Mouse (Mus musculus): ENCODE data around the gene Spns3. TPM values are rescaled to one million over a fixed set of nuclear protein-coding genes. Genes with fewer than 3 reads are reported as not detected.

Gene Spns3
- polyA plus RNA-seq, 1 experiment from 2014 or later, result 0.98 TPM

DNA sequence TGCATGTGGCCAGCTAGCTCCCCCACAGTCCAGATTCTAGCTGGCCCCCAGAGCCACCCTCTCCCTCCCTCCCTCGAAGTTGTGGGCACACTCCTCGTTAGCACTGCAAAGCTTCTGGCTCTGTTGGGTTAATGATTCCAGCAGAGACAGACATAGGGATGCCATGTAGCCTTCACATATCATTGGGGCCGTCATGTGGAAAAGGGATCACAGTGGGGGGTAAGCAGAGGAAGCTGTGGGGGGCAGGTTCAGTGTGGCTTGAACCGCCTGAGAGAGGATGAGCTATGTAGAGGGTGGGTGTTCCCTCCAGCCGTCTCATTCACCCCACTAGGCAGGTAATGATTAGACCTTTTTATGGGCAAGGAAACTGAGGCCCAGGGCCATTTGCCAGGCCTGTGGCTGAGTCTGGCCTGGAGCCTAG is 46.8 kb downstream of the Spns3 start:
- Histone ChIP-seq H3K9ac (no peak overlapping the region), H3K4me3 (replicated peaks) (no peak overlapping the region), H3K27me3 (replicated peaks) (no peaks in the 10 kb centered on the region), H3K4me2 (no peak overlapping the region), H3K36me3 (no peaks in the 10 kb centered on the region), H3K9me3 (no peaks in the 10 kb centered on the region), H3K4me1 (peaks cover 6% of the 10 kb centered on the region; the same call in 1 of the 2 replicates), H3K27ac (no peak overlapping the region)
- no peak for ATAC-seq (ENCODE audit: insufficient read depth, low FRiP score, low read depth)
- 54% methylated on average over 5 of the region's 5 CpGs for WGBS

DNA sequence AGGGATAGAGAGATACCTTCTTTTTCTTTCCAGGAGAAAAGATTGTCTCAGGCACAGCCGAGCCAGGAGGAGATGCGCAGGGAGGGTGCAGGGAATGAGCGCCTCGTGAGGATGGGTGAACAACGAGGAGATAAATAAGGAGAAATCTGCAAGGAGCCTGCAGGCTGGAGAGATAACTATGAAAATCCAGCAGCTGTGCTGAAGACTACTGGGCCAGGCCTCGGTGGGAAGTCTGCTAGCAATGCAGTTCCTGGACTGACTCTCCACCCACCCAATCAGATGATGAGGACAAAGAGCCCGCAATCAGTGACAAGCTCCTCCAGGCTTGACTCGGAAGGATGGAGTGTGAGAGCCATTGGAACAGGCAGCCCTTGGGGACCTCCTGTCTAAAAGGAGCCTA is 48.1 kb downstream of the Spns3 start:
- no peak overlapping the region for H3K4me2 ChIP-seq
- no peak overlapping the region for H3K27ac ChIP-seq
- no peak overlapping the region for H3K9ac ChIP-seq
- no peaks in the 10 kb centered on the region for H3K9me3 ChIP-seq
- no peak for ATAC-seq (ENCODE audit: insufficient read depth, low FRiP score, low read depth)
- H3K27me3 ChIP-seq (replicated peaks), result no peaks in the 10 kb centered on the region
- no peak overlapping the region for H3K4me3 ChIP-seq (replicated peaks)
- whole genome bisulfite sequencing, result 35% methylated on average over 8 of the region's 8 CpGs
- H3K4me1 ChIP-seq, result peaks cover 6% of the 10 kb centered on the region; the same call in 1 of the 2 replicates
- H3K36me3 ChIP-seq, result no peaks in the 10 kb centered on the region

DNA sequence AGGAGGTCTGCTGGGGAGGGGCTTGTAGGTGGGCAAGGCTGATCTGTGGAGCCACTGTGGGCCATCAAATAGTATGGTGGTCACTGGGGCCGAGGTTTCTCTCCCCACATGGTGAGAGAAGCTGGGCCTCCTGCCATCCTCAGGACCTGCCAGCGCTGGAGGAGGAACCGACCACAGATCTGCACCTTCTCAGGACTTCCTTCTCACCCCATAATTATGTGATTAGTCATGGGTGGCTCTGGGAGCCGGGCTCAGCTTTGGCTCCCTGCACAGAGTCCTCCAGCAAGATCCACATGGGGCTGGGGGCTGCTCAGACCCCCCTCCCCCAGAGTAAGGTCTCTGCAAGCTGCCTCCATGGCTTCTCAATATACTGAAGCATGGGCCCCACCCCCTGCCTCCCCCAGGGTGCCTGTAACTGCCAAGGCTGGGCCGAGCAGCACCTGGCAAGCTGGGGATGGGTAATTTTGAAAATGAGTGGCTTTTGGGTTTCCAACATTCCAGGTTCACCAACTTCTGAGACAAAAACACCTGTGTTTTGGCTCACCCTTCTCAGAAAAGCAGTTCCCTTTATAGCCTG is 48.8 kb downstream of the Spns3 start:
- Histone ChIP-seq H3K27ac (no peak overlapping the region), H3K4me3 (replicated peaks) (no peak overlapping the region), H3K4me2 (no peak overlapping the region), H3K36me3 (no peaks in the 10 kb centered on the region), H3K9ac (no peak overlapping the region), H3K9me3 (no peaks in the 10 kb centered on the region), H3K27me3 (replicated peaks) (no peaks in the 10 kb centered on the region), H3K4me1 (peaks cover 6% of the 10 kb centered on the region; the same call in 1 of the 2 replicates)
- ATAC-seq (ENCODE audit: insufficient read depth, low FRiP score, low read depth), result no peak
- 30% methylated on average over 5 of the region's 5 CpGs for WGBS

DNA sequence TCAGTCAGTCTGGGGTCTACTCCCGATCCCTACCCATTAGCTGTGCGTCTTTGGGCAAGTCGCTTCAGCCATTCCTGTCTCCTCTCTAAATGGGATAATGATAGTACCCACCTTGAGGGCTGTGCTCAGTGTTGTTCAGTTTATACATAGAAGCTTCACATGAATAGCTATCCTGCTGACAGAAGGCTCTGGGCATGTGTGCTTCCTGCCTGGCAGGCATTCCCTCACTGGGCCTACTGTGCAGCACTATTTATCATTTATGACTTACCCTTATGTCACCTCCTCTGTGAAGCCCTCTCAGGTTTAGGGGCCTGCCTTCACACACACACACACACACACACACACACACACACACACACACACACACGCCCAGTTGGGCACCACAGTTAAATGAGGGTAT is 50.2 kb downstream of the Spns3 start:
- Histone ChIP-seq H3K9me3 (no peaks in the 10 kb centered on the region), H3K36me3 (no peaks in the 10 kb centered on the region), H3K27me3 (replicated peaks) (no peaks in the 10 kb centered on the region), H3K4me2 (no peak overlapping the region), H3K4me1 (peaks cover 6% of the 10 kb centered on the region; the same call in 1 of the 2 replicates), H3K9ac (no peak overlapping the region), H3K27ac (no peak overlapping the region), H3K4me3 (replicated peaks) (no peak overlapping the region)
- 93% methylated on average over 4 of the region's 4 CpGs for WGBS
- no peak for ATAC-seq (ENCODE audit: insufficient read depth, low FRiP score, low read depth)

DNA sequence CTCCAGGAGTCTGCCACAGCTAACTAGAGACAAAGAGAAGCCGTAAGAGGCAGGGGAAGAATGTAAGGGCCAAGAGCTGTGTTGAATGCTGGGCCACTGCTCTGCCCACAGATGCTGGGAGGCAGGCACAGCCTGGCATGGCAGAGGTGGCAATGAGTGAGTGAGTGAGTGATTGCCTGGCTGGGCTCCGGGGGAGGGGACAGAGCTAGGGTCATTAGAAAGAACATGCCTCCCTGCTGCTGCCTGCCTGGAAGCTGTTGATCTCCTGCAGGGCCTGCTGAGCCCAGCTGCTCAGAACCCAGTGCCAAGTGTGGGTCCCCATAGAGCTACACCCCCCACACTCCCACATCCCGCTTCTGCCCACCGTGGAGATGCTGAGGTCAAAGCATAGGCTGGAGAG is 52.9 kb downstream of the Spns3 start:
- no peaks in the 10 kb centered on the region for H3K36me3 ChIP-seq
- H3K9me3 ChIP-seq, result no peaks in the 10 kb centered on the region
- H3K4me2 ChIP-seq, result no peak overlapping the region
- H3K4me1 ChIP-seq, result 0 out of 2 replicates have a peak, but pooled peaks cover 3% of the 10 kb centered on the region
- H3K27me3 ChIP-seq (replicated peaks), result no peaks in the 10 kb centered on the region
- ATAC-seq (ENCODE audit: insufficient read depth, low FRiP score, low read depth), result no peak
- H3K27ac ChIP-seq, result no peak overlapping the region
- H3K9ac ChIP-seq, result no peak overlapping the region
- WGBS, result 26% methylated on average over 4 of the region's 4 CpGs
- no peak overlapping the region for H3K4me3 ChIP-seq (replicated peaks)

DNA sequence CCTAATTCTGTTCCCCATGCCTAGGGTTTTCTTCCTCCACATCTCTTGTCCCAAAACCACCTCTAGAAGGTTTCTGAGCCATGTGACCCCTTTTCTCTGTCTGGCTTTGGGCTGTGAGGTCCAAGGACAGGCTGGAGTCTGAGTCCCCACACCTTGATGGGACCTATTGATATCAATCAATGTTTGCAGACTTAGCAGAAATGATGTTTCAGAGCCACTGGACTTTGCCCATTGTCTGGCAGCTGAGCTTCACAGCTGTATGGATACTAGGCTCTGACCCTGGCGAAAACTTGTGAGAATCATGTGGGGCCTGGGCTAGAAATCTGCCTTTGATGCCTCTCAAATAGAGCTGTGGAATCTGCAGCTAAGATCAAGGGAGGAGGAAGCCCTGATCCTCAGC is 53.5 kb downstream of the Spns3 start:
- Histone ChIP-seq H3K9ac (no peak overlapping the region), H3K27ac (no peak overlapping the region), H3K4me3 (replicated peaks) (no peak overlapping the region), H3K9me3 (no peaks in the 10 kb centered on the region), H3K4me2 (no peak overlapping the region), H3K36me3 (no peaks in the 10 kb centered on the region), H3K27me3 (replicated peaks) (no peaks in the 10 kb centered on the region), H3K4me1 (0 out of 2 replicates have a peak, but pooled peaks cover 2% of the 10 kb centered on the region)
- ATAC-seq (ENCODE audit: insufficient read depth, low FRiP score, low read depth), result no peak
- 39% methylated on average over 1 of the region's 1 CpGs for WGBS

DNA sequence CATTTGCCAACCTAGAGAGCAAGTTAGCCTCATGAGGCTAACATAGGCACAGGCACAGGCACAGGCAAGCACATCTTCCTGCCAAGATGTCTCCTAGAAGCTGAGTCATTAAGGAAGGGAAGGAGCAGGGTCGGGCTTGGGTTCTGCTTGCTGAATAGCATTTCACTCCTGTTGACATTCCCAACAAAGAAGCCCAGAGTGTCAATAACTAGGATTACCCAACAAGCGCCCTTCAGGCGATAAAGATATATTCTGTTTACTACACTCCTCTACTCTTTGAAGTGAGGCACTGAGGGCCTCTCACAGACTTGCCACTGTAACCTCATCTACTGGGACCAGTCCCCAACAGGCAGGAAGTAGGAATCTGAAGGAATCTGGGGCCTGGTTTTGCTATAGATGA is 54.2 kb downstream of the Spns3 start:
- 53% methylated on average over 3 of the region's 3 CpGs for WGBS
- Histone ChIP-seq H3K9me3 (no peaks in the 10 kb centered on the region), H3K27ac (no peak overlapping the region), H3K9ac (no peak overlapping the region), H3K27me3 (replicated peaks) (no peaks in the 10 kb centered on the region), H3K4me1 (no peaks in the 10 kb centered on the region), H3K4me3 (replicated peaks) (no peak overlapping the region), H3K36me3 (no peaks in the 10 kb centered on the region), H3K4me2 (no peak overlapping the region)
- ATAC-seq (ENCODE audit: insufficient read depth, low FRiP score, low read depth), result no peak

DNA sequence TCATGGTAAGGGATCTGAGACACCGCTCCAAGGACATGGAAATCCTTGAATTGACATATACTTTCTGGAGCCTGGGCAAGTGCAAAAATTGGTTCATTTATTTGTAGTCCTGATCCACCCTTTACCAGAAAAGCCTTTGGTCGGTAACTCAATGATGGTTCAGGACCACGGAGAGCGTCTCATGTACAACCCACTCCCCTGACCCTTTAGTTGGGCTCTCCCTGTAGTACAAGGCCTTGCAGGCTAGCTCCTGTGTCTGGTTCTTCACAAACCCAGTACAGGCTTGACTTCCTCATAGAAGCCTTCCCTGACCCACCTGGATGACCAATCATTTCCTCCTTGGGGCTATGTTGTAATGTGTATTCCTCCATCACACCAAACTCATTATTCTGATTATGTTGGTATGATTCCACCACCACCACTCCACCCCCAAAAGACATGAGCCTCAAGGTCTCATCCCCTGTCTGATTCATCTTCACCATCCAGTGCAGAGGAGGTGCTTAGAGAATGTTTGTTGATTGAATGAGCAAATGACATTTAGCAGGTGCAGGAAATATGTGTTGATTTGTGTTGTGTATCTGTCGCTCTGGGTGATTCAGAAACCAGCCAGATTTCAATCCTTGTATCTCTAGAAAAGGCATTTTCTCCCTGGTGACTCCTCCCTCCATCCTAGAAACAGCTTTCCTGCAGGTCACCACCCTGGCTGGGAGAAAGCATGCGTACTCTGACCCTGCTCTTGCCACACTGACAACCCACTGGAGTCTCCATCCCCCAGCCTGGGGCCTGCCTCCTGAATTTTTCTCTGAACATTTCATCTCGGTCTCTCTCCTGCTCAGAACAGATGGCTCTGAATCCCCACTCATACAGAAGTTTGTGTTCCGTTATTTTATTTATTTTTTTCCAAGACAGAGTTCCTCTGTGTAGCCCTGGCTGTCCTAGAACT is 56.0 kb downstream of the Spns3 start:
- Histone ChIP-seq H3K36me3 (no peaks in the 10 kb centered on the region), H3K4me2 (no peak overlapping the region), H3K4me1 (peaks cover 2% of the 10 kb centered on the region), H3K4me3 (replicated peaks) (no peak overlapping the region), H3K27me3 (replicated peaks) (peaks cover under 1% of the 10 kb centered on the region; the same call in 1 of the 2 replicates), H3K9ac (no peak overlapping the region), H3K27ac (no peak overlapping the region), H3K9me3 (no peaks in the 10 kb centered on the region)
- no peak for ATAC-seq (ENCODE audit: insufficient read depth, low FRiP score, low read depth)
- 51% methylated on average over 8 of the region's 8 CpGs for whole genome bisulfite sequencing

DNA sequence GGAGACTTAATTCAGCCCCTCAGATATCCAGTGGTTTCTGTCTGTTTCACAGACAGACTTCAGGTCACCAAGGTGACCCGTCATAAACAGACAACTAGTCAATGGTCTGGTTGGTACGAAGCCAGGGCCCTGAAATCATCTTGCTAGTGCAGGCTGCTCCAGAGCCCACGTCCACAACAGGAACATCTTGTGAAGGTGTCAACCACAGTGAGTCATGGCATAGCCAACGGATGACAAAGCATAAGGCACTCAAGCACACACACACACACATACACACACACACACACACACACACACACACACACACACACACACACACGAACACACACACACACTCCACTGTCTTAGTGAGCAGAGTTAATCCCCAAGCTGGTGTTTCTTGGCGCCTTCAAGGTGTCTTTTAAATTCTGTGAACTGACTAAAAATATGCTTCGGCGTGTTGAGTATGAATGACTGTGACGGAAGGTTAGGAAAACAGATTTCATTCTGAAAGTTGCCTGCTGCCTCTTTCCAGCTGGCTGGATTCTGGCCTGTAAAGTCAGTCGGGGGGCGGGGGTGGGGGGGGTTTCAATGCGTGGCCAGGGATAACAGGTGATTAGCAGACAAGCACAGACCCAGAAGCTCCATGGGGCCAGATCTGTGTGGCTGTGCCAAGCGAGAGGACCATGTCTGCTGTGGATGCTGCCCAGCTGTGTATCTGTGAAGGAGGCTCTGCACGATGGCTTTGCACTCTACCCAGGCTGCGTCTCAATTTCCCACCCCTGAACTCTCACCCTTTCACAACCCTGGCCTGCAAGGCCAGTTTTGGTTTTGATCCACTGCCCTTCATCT is 59.0 kb downstream of the Spns3 start:
- Histone ChIP-seq H3K36me3 (no peaks in the 10 kb centered on the region), H3K27ac (no peak overlapping the region), H3K4me1 (peaks cover 11% of the 10 kb centered on the region), H3K27me3 (replicated peaks) (peaks cover 20% of the 10 kb centered on the region), H3K9me3 (no peaks in the 10 kb centered on the region), H3K4me2 (no peak overlapping the region), H3K9ac (no peak overlapping the region), H3K4me3 (replicated peaks) (no peak overlapping the region)
- ATAC-seq (ENCODE audit: insufficient read depth, low FRiP score, low read depth), result no peak
- 65% methylated on average over 15 of the region's 15 CpGs for WGBS

DNA sequence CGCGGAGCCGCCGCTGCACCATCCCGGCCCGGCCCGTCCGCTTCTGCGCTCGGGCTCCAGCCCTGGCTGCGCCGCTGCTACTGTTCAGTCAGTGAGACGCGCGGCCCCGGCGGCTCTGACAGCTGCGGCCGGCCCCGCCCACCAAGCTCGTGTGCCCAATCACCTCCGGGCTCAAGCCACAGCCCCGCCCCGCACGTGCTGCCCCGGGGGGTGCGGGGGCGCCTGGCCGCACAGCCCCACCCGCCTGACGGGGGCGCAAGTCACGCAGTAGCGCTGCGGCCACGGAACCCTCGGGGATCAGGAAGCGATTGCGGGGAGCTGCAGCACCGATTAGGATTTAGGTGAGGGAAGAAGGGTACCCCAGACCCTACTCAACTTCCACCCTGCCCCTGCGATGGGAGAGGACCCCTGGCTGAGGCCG is 60.4 kb downstream of the Spns3 start, which contains the start of gene Spns2:
Spns2 (minus strand) TSS at position 24 of the 421 bp plus-strand sequence.
- under 1% methylated on average over 41 of the region's 42 CpGs for WGBS
- peaks cover 20% of the 10 kb centered on the region for H3K27me3 ChIP-seq (replicated peaks)
- H3K4me3 ChIP-seq (replicated peaks), result peak within 1 kb of the TSS; percentile 60
- H3K9ac ChIP-seq, result peak within 1 kb of the TSS; percentile 32; the same call in 1 of the 2 replicates
- no peak within 1 kb of the TSS for H3K27ac ChIP-seq
- peak within 1 kb of the TSS; percentile 99 for H3K4me2 ChIP-seq
- no peaks in the 10 kb centered on the region for H3K36me3 ChIP-seq
- no peaks in the 10 kb centered on the region for H3K9me3 ChIP-seq
- ATAC-seq (ENCODE audit: insufficient read depth, low FRiP score, low read depth), result peak; percentile 90
- peaks cover 11% of the 10 kb centered on the region for H3K4me1 ChIP-seq

DNA sequence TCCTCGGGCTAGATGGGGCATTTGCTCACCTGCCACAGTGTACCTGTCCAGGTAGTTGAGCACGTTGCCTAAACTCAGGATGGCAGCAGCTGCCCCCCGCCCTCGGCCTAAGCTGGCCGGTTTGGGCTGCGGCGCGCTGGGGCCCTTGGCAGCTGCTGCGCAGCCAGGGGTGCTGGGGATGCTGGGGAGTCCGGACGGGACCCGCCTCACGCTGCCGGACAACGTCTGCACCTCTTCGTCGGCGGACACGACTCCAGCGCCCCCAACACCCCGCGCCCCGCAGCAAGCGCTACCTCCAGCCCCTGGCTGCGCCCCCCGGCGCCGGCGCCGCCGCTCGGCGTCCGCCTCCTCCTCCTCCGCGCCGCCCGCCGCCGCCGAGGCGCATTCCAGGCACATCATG is 60.9 kb downstream of the Spns3 start:
- peak overlapping the region; percentile 99 for H3K4me2 ChIP-seq
- peak; percentile 13; the same call in 1 of the 2 replicates for ATAC-seq (ENCODE audit: insufficient read depth, low FRiP score, low read depth)
- H3K27me3 ChIP-seq (replicated peaks), result peaks cover 20% of the 10 kb centered on the region
- H3K4me3 ChIP-seq (replicated peaks), result peak overlapping the region; percentile 60
- no peak overlapping the region for H3K27ac ChIP-seq
- no peaks in the 10 kb centered on the region for H3K9me3 ChIP-seq
- under 1% methylated on average over 25 of the region's 42 CpGs for WGBS
- peak overlapping the region; percentile 32; the same call in 1 of the 2 replicates for H3K9ac ChIP-seq
- H3K36me3 ChIP-seq, result no peaks in the 10 kb centered on the region
- peaks cover 11% of the 10 kb centered on the region for H3K4me1 ChIP-seq
